Mouse (Mus musculus) liver, embryonic 15.5 days (tissue): ENCODE data around the gene Glis1. TPM values are rescaled to one million over a fixed set of nuclear protein-coding genes. Genes with fewer than 3 reads are reported as not detected.
A peak's percentile ranks its signal among the peaks of the same experiment; 100 is the strongest.

ENCODE experiments used
- ATAC-seq: fragments of 200-750 bp; cut with Nextera tagmentation; 2 replicates; pipeline ENCODE4 v1.8.0; 2017; ENCODE audit warnings: moderate number of reproducible peaks, mild to moderate bottlenecking, moderate library complexity; ENCODE audit not compliant: insufficient read depth
- H3K27ac ChIP-seq: fragments of 300-500 bp; sonication (generic); replicated peaks from 2 replicates; pipeline ENCODE4 v1.5.1; 2015; ENCODE audit warnings: mild to moderate bottlenecking, inconsistent platforms
- H3K27me3 ChIP-seq: fragments of 300-500 bp; sonication (generic); 2 replicates; pipeline ENCODE4 v1.6.1; 2015; ENCODE audit warnings: mild to moderate bottlenecking, inconsistent platforms
- H3K36me3 ChIP-seq: fragments of 300-500 bp; sonication (generic); replicated peaks from 2 replicates; pipeline ENCODE4 v1.6.1; 2015; ENCODE audit warnings: moderate library complexity, mild to moderate bottlenecking, inconsistent platforms
- H3K4me1 ChIP-seq: fragments of 300-500 bp; sonication (generic); replicated peaks from 2 replicates; pipeline ENCODE4 v1.6.1; 2015; ENCODE audit warnings: inconsistent platforms
- H3K4me2 ChIP-seq: fragments of 300-500 bp; sonication (generic); 2 replicates; pipeline ENCODE4 v1.6.1; 2015; ENCODE audit warnings: moderate library complexity, mild to moderate bottlenecking, inconsistent platforms
- H3K4me3 ChIP-seq: fragments of 300-500 bp; sonication (generic); replicated peaks from 2 replicates; pipeline ENCODE4 v1.5.1; 2015; ENCODE audit warnings: mild to moderate bottlenecking, inconsistent platforms
- H3K9ac ChIP-seq: fragments of 300-500 bp; sonication (generic); 2 replicates; pipeline ENCODE4 v1.6.1; 2015; ENCODE audit warnings: moderate library complexity, mild to moderate bottlenecking, inconsistent platforms
- H3K9me3 ChIP-seq: fragments of 300-500 bp; sonication (generic); replicated peaks from 2 replicates; pipeline ENCODE4 v1.6.1; 2016; ENCODE audit warnings: inconsistent platforms
- WGBS: fragments of 180-500 bp; shearing (Covaris S2); methylation state at CpG from one replicate; pipeline ENCODE4 v1.1.7; 2015; ENCODE audit warnings: mixed read lengths; ENCODE audit not compliant: insufficient replicate concordance; 5-methylcytosine and 5-hydroxymethylcytosine counted together
- polyA plus RNA-seq: library from polyadenylated mRNA; unstranded; fragments of >200 nt; fragmentation: Nextera tagmentation; extraction: Ambion mirVana; gene quantifications from 2 replicates; pipeline ENCODE4 v1.2.1, GENCODE M21; 2015

Glis1 gene
- polyA plus RNA-seq, 1 experiment from 2014 or later: 0.14 TPM

- 0 out of 2 replicates have a peak, but pooled peaks cover 6% of the 10 kb centered on the region for H3K27me3 ChIP-seq
- peaks cover 11% of the 10 kb centered on the region for H3K4me1 ChIP-seq
- H3K27ac ChIP-seq: no peak overlapping the region
- no peaks in the 10 kb centered on the region for H3K36me3 ChIP-seq
- H3K4me2 ChIP-seq: peak overlapping the region; percentile 59; the same call in 1 of the 2 replicates
- H3K4me3 ChIP-seq: no peak overlapping the region
- ATAC-seq: no peak
- 55% methylated on average over 5 of the region's 5 CpGs for WGBS
- H3K9me3 ChIP-seq: no peaks in the 10 kb centered on the region
- no peak overlapping the region for H3K9ac ChIP-seq
Observed at GRCm38 (mm10) chr4:107653280-107653643, 218.9 kb downstream of the Glis1 start.

GRCm38 (mm10) chr4:107660649-107661048 is 226.3 kb downstream of the Glis1 start:
- Histone ChIP-seq H3K4me2 (no peak overlapping the region), H3K4me3 (no peak overlapping the region), H3K9ac (no peak overlapping the region), H3K27ac (no peak overlapping the region), H3K4me1 (no peaks in the 10 kb centered on the region), H3K27me3 (no peaks in the 10 kb centered on the region), H3K9me3 (no peaks in the 10 kb centered on the region), H3K36me3 (no peaks in the 10 kb centered on the region)
- no peak for ATAC-seq
- WGBS: 75% methylated on average over 11 of the region's 11 CpGs

- WGBS: 72% methylated on average over 2 of the region's 2 CpGs
- no peak for ATAC-seq
- Histone ChIP-seq H3K4me2 (no peak overlapping the region), H3K9me3 (no peaks in the 10 kb centered on the region), H3K4me1 (no peaks in the 10 kb centered on the region), H3K9ac (no peak overlapping the region), H3K27ac (no peak overlapping the region), H3K27me3 (peaks cover 25% of the 10 kb centered on the region), H3K4me3 (no peak overlapping the region), H3K36me3 (no peaks in the 10 kb centered on the region)
Observed at GRCm38 (mm10) chr4:107668514-107668913, 234.1 kb downstream of the Glis1 start.

GRCm38 (mm10) chr4:107670731-107671130 is 236.3 kb downstream of the Glis1 start:
- Histone ChIP-seq H3K27ac (no peak overlapping the region), H3K4me2 (no peak overlapping the region), H3K36me3 (no peaks in the 10 kb centered on the region), H3K9me3 (no peaks in the 10 kb centered on the region), H3K4me1 (0 out of 2 replicates have a peak, but pooled peaks cover 5% of the 10 kb centered on the region), H3K9ac (no peak overlapping the region), H3K4me3 (no peak overlapping the region), H3K27me3 (peaks cover 40% of the 10 kb centered on the region)
- no peak for ATAC-seq
- 65% methylated on average over 5 of the region's 5 CpGs for WGBS

GRCm38 (mm10) chr4:107673638-107674321 is 239.4 kb downstream of the Glis1 start:
- H3K4me2 ChIP-seq: no peak overlapping the region; the same call in 1 of the 2 replicates
- peaks cover 44% of the 10 kb centered on the region for H3K27me3 ChIP-seq
- no peak overlapping the region for H3K9ac ChIP-seq
- no peak overlapping the region for H3K4me3 ChIP-seq
- WGBS: 21% methylated on average over 23 of the region's 23 CpGs
- H3K36me3 ChIP-seq: no peaks in the 10 kb centered on the region
- H3K27ac ChIP-seq: no peak overlapping the region
- H3K4me1 ChIP-seq: 0 out of 2 replicates have a peak, but pooled peaks cover 5% of the 10 kb centered on the region
- no peaks in the 10 kb centered on the region for H3K9me3 ChIP-seq
- 0 out of 2 replicates have a peak, but pooled peaks have one; percentile 28 for ATAC-seq

- Histone ChIP-seq H3K27ac (no peak overlapping the region), H3K36me3 (no peaks in the 10 kb centered on the region), H3K4me3 (no peak overlapping the region), H3K9ac (no peak overlapping the region), H3K4me1 (0 out of 2 replicates have a peak, but pooled peaks cover 5% of the 10 kb centered on the region), H3K9me3 (no peaks in the 10 kb centered on the region), H3K4me2 (no peak overlapping the region; the same call in 1 of the 2 replicates), H3K27me3 (peaks cover 44% of the 10 kb centered on the region)
- ATAC-seq: no peak
- 23% methylated on average over 5 of the region's 5 CpGs for WGBS
Observed at GRCm38 (mm10) chr4:107674322-107674644, 239.9 kb downstream of the Glis1 start.

GRCm38 (mm10) chr4:107675645-107676044 is 241.3 kb downstream of the Glis1 start:
- no peak for ATAC-seq
- Histone ChIP-seq H3K9me3 (no peaks in the 10 kb centered on the region), H3K9ac (no peak overlapping the region), H3K27me3 (peaks cover 49% of the 10 kb centered on the region), H3K27ac (no peak overlapping the region; the same call in 1 of the 2 replicates), H3K4me2 (no peak overlapping the region), H3K4me1 (0 out of 2 replicates have a peak, but pooled peaks cover 5% of the 10 kb centered on the region), H3K4me3 (no peak overlapping the region), H3K36me3 (no peaks in the 10 kb centered on the region)
- 46% methylated on average over 10 of the region's 10 CpGs for WGBS

GRCm38 (mm10) chr4:107680311-107681098 is 246.1 kb downstream of the Glis1 start:
- H3K9ac ChIP-seq: no peak overlapping the region
- 53% methylated on average over 15 of the region's 15 CpGs for WGBS
- H3K4me3 ChIP-seq: no peak overlapping the region
- H3K27ac ChIP-seq: no peak overlapping the region
- no peaks in the 10 kb centered on the region for H3K9me3 ChIP-seq
- no peaks in the 10 kb centered on the region for H3K4me1 ChIP-seq
- no peak for ATAC-seq
- H3K36me3 ChIP-seq: no peaks in the 10 kb centered on the region
- no peak overlapping the region for H3K4me2 ChIP-seq
- peaks cover 14% of the 10 kb centered on the region; the same call in 1 of the 2 replicates for H3K27me3 ChIP-seq

GRCm38 (mm10) chr4:107681099-107681849 is 246.9 kb downstream of the Glis1 start:
- Histone ChIP-seq H3K27me3 (peaks cover 12% of the 10 kb centered on the region; the same call in 1 of the 2 replicates), H3K4me3 (no peak overlapping the region), H3K9ac (no peak overlapping the region), H3K4me2 (no peak overlapping the region), H3K4me1 (no peaks in the 10 kb centered on the region), H3K9me3 (no peaks in the 10 kb centered on the region), H3K36me3 (no peaks in the 10 kb centered on the region), H3K27ac (no peak overlapping the region)
- 34% methylated on average over 9 of the region's 9 CpGs for WGBS
- ATAC-seq: no peak

GRCm38 (mm10) chr4:107683006-107683756 is 248.8 kb downstream of the Glis1 start:
- Histone ChIP-seq H3K4me3 (no peak overlapping the region), H3K27me3 (peaks cover 16% of the 10 kb centered on the region; the same call in 1 of the 2 replicates), H3K36me3 (no peaks in the 10 kb centered on the region), H3K4me2 (no peak overlapping the region), H3K9ac (no peak overlapping the region), H3K27ac (no peak overlapping the region), H3K4me1 (no peaks in the 10 kb centered on the region; the same call in 1 of the 2 replicates), H3K9me3 (no peaks in the 10 kb centered on the region)
- ATAC-seq: no peak
- WGBS: 80% methylated on average over 37 of the region's 37 CpGs
